Mouse (Mus musculus): Measurements from ENCODE around the gene Rela. TPM values are rescaled to one million over a fixed set of nuclear protein-coding genes. Genes with fewer than 3 reads are reported as not detected.

Rela gene
- total RNA-seq (2021): 10 to 100 TPM; 21.0 to 26.7 TPM
- long read RNA-seq, experiment 1, transcript Rela-201 (11 exons, 2,716 nt): major isoform, 5 of 20 reads
- long read RNA-seq, experiment 1, partial matches to known transcripts: 14 of 20 reads
- long read RNA-seq, experiment 1, other reads (novel, unspliced or antisense): 0 of 20 reads
- long read RNA-seq, experiment 2, transcript Rela-201 (11 exons, 2,716 nt): major isoform, 9 of 15 reads
- long read RNA-seq, experiment 2, partial matches to known transcripts: 0 of 15 reads
- long read RNA-seq, experiment 2, other reads (novel, unspliced or antisense): 6 of 15 reads

- DNase-seq (ENCODE audit: low spot score in 2 of 2): peak; percentile 87 to 92
These were observed at the start of gene Rela for GRCm38 (mm10) chr19:5637069-5638047. TSS of gene Rela (plus strand) at chr19:5637483.

DNA sequence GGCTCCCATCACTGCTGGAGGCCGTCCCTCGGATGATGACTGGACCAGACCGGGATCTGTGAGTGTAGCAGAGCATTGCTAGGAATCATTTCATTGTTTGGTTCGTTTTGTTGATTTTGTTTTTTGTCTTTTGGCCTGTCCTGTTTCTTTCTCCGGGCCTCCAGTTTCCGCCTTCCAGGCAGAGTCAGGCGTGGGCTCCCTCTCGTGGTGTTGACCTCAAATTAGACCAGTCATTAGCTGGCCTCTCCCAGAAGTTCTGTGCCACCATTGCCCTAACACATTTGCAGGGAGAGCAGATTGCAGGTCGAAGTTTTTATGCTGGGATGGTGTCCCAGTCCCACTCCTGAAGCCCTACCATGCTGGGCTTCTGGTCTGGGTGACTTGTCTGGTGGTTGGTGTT is 48.1 kb upstream of the Rela start:
- DNase-seq (ENCODE audit: low spot score in 2 of 2): no peak

DNA sequence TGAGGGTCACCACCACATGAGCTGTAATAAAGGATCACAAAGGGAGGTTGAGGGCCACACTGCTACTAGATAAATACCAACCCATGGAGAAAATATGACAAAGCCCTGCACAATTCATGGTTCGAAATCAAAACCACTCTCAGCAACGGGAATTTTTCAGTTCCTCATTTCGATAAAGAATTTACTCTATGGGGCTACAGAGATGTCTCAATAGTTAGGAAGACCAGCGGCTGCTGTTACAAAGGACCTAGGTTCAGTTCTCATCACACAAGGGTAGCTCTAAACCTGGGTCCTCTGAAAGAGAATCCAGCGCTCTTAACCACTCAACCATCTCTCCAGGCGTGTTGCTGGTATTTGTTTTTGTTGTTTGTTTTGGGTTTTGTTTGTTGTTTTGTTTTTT is 45.4 kb upstream of the Rela start:
- DNase-seq (ENCODE audit: low spot score in 2 of 2): no peak

DNA sequence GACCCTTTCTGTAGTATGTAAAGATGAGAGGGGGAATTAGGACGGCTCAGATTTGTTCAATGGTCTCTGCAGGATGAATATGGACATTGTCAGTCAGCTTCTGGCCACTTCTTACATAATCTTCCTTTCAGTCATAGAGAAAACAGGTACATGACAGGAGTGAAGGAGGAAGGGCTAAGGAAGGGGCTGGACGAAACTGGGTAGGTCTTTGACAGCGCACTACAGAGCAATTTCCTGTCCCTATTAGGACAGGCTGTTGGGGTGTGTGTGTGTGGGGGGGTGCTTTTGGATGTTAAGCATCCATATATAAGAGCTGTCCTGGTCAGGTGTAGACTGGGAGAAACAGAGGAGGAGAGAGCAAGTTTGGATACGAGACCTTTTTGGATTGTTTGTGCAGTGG is 38.1 kb upstream of the Rela start:
- DNase-seq (ENCODE audit: low spot score in 2 of 2): no peak

DNA sequence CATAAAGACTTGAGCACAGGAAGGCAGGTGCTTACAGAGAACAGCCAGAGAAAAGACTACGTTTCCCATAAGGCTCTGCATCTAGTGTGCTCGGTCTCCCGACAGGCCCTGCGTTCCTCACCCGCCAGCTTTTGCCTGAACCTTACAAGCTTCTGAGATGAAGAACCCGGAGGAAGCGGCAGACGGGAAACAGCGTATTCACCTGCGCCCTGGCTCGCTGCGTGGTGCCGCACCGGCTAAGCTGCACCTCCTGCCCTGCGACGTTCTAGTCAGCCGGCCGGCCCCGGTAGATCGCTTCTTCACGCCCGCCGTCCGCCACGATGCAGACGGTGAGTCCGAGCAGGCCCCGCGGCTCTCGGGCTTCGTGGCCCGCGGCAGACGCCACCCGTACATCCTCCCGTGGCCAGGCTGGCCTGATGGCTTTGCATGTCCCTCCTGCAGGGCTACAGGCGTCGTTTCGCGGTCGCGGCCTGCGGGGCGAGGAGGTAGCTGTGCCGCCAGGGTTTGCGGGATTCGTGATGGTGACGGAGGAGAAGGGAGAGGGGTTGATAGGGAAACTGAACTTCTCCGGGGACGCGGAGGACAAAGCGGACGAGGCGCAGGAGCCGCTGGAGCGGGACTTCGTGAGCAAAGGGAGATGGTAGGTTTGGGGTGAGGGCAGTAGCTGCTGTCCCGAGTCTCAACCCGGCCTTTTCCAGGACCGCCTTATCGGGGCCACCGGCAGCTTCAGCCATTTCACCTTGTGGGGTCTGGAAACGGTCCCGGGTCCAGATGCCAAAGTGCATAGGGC is 35.3 kb upstream of the Rela start, which contains the start of gene Rnaseh2c:
Rnaseh2c (plus strand) TSS at position 122 of the 790 bp plus-strand sequence.
- peak; percentile 74 to 85 for DNase-seq (ENCODE audit: low spot score in 2 of 2)

DNA sequence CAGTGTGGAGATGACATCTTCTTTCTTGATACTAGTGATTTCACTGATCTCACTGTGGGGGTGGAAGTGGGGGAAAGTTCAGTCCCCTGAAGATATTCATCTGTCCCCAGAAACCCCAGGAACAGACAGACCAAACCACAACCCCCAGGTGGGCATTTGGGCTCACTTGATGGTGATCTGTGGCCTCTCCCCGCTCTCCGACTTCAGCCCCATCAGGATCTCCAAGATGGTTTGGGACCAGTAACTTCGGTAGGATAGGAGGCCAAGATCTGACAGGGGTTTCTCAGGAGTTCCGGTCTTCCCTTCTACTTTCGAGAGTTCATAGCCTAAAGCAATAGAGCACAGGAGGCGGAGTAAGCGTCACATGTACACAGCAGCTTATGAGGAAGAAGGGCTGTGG is 33.6 kb upstream of the Rela start:
- no peak for DNase-seq (ENCODE audit: low spot score in 2 of 2)

DNA sequence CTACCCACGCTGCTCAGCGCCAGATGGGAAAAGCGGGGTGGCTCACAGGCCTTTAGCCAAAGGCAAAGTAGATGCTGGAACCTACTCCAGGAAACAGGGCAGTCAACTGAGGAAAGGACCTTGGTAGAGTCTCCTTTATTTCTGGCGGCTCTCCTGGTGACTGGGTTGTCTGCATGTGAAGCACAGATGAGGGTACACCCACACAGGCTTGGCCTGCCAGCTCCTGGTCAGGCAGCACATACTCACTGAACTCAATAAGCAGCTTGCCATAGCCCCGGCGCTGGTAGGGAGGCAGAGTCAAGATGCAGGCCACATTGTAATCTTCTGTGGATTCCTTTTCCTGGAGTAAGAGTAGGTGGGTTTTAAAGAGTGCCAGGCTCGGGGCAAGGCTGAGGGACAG is 32.2 kb upstream of the Rela start:
- DNase-seq (ENCODE audit: low spot score in 2 of 2): no peak

GRCm38 (mm10) chr19:5606196-5606595 is 31.1 kb upstream of the Rela start:
- DNase-seq (ENCODE audit: low spot score in 2 of 2): no peak

- no peak for DNase-seq (ENCODE audit: low spot score in 2 of 2)
These were observed 29.4 kb upstream of the Rela start for GRCm38 (mm10) chr19:5607705-5608410.

GRCm38 (mm10) chr19:5608707-5609106 is 28.6 kb upstream of the Rela start:
- no peak for DNase-seq (ENCODE audit: low spot score in 2 of 2)

- DNase-seq (ENCODE audit: low spot score in 2 of 2): no peak
These were observed 28.1 kb upstream of the Rela start for GRCm38 (mm10) chr19:5609171-5609546.

- peak; percentile 92 to 99 for DNase-seq (ENCODE audit: low spot score in 2 of 2)
These were observed 27.5 kb upstream of the Rela start, which contains the start of gene Kat5 for GRCm38 (mm10) chr19:5609547-5610404. TSS of gene Kat5 (minus strand) at chr19:5610237.

GRCm38 (mm10) chr19:5611973-5612372 is 25.3 kb upstream of the Rela start:
- no peak for DNase-seq (ENCODE audit: low spot score in 2 of 2)

- DNase-seq (ENCODE audit: low spot score in 2 of 2): no peak
These were observed 24.4 kb upstream of the Rela start for GRCm38 (mm10) chr19:5612762-5613411.

DNA sequence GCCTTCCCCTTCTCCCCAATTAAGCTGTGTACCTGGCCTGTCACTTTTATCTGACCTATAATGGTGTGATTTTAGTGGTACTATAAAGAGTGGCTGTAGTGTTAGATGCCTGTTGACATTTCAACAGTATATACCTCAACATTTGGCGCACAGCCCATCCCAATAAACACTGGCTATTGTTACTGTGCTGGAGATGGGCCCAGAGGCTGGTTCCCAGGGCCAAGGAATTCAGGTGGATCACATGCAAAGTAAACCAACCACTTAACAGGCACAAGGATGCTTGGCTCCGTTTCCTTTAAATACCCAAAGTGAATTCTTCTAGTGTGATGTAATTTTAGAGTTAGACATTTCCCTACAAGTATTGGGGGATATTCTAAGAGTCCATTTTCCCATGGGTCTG is 22.3 kb upstream of the Rela start:
- DNase-seq (ENCODE audit: low spot score in 2 of 2): no peak

DNA sequence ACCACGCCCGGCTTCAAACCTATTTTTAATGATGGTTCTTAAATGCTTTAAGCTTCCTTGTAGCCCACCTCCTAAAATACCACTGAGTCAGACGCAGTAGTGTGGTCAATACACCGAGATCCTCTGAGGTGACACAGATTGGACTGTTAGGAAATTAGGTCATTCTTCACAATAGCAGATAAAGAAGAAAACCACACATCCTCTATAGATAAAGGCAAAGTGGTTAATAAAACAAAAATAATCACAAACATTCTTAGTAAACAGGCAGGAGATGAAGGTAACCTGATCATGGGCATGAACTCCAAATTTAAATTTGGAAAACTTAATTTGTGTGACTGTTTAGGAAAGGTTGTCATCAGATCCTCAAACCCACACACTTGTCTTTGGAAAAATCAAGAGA is 17.3 kb upstream of the Rela start:
- DNase-seq (ENCODE audit: low spot score in 2 of 2): no peak

GRCm38 (mm10) chr19:5621884-5622283 is 15.4 kb upstream of the Rela start:
- DNase-seq (ENCODE audit: low spot score in 2 of 2): no peak

GRCm38 (mm10) chr19:5625311-5625710 is 12.0 kb upstream of the Rela start:
- DNase-seq (ENCODE audit: low spot score in 2 of 2): no peak

DNA sequence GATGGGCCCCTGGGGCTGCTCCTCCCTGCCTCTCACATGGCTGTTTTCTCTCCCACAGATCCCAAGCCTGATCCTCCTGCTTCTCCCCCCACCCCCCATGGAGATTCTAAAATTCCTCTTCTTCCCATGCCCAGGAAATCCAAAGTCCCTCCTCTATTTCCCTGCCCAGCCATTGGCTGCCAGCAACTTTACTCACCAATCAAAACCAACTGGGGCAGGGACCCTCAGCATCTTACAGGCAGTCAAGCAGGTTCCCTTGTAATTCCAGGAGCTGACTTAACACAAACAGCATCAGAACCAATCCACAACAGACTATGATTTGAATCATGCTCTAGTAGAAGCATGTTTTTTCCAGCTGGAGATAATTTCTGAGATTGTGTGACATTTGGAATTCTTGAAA is 7.4 kb upstream of the Rela start:
- DNase-seq (ENCODE audit: low spot score in 2 of 2): no peak

Measured in layer of hippocampus, postnatal 14 days (tissue).